Mouse (Mus musculus) midbrain, embryonic 13.5 days (tissue): Measurements from ENCODE around the gene Ethe1. TPM values are rescaled to one million over a fixed set of nuclear protein-coding genes. Genes with fewer than 3 reads are reported as not detected.

Experiments used
- ATAC-seq: fragments of 200-750 bp; cut with Nextera tagmentation; 2 replicates; pipeline ENCODE4 v1.8.0; 2017; ENCODE audit warnings: mild to moderate bottlenecking, moderate TSS enrichment, moderate library complexity
- H3K27ac ChIP-seq: fragments of 300-500 bp; sonication (generic); 2 replicates; pipeline ENCODE4 v1.5.1; 2015; ENCODE audit warnings: inconsistent platforms, mild to moderate bottlenecking, moderate library complexity
- H3K27me3 ChIP-seq: fragments of 300-500 bp; sonication (generic); 2 replicates; pipeline ENCODE4 v1.6.1; 2015; ENCODE audit warnings: mild to moderate bottlenecking, inconsistent platforms
- H3K36me3 ChIP-seq: fragments of 300-500 bp; sonication (generic); 2 replicates; pipeline ENCODE4 v1.6.1; 2015; ENCODE audit warnings: mild to moderate bottlenecking, inconsistent platforms
- H3K4me1 ChIP-seq: fragments of 300-500 bp; sonication (generic); replicated peaks from 2 replicates; pipeline ENCODE4 v1.6.1; 2015; ENCODE audit warnings: inconsistent platforms
- H3K4me2 ChIP-seq: fragments of 300-500 bp; sonication (generic); replicated peaks from 2 replicates; pipeline ENCODE4 v1.6.1; 2015; ENCODE audit warnings: moderate library complexity, mild to moderate bottlenecking, inconsistent platforms
- H3K4me3 ChIP-seq: fragments of 300-500 bp; sonication (generic); replicated peaks from 2 replicates; pipeline ENCODE4 v1.5.1; 2015; ENCODE audit warnings: mild to moderate bottlenecking, inconsistent platforms
- H3K9ac ChIP-seq: fragments of 300-500 bp; sonication (generic); replicated peaks from 2 replicates; pipeline ENCODE4 v1.6.1; 2015; ENCODE audit warnings: mild to moderate bottlenecking, inconsistent platforms
- H3K9me3 ChIP-seq: fragments of 300-500 bp; sonication (generic); 2 replicates; pipeline ENCODE4 v1.6.1; 2016; ENCODE audit warnings: mild to moderate bottlenecking, inconsistent platforms
- WGBS: fragments of 180-500 bp; shearing (Covaris S2); methylation state at CpG from one replicate; pipeline ENCODE4 v1.1.7; 2015; 5-methylcytosine and 5-hydroxymethylcytosine counted together
- polyA plus RNA-seq: library from polyadenylated mRNA; unstranded; fragments of >200 nt; fragmentation: Nextera tagmentation; extraction: Ambion mirVana; gene quantifications from 2 replicates; pipeline ENCODE4 v1.2.1, GENCODE M21; 2015

The Ethe1 gene
- polyA plus RNA-seq, 1 experiment from 2014 or later, result 14.7 TPM

- Histone ChIP-seq H3K9ac (peak overlapping the region; percentile 37; the same call in 1 of the 2 replicates), H3K36me3 (no peaks in the 10 kb centered on the region), H3K4me2 (peak overlapping the region; percentile 45), H3K9me3 (no peaks in the 10 kb centered on the region), H3K4me3 (peak overlapping the region; percentile 18; the same call in 1 of the 2 replicates), H3K27me3 (no peaks in the 10 kb centered on the region), H3K27ac (peak overlapping the region; percentile 27; the same call in 1 of the 2 replicates), H3K4me1 (peaks cover 9% of the 10 kb centered on the region; the same call in 1 of the 2 replicates)
- peak; percentile 93 for ATAC-seq
- WGBS, result 5% methylated on average over 13 of the region's 13 CpGs
Observed at GRCm38 (mm10) chr7:24600941-24601597, 13.7 kb downstream of the Ethe1 start.

GRCm38 (mm10) chr7:24605561-24605960, 18.2 kb downstream of the Ethe1 start:
- Histone ChIP-seq H3K4me3 (no peak overlapping the region), H3K4me1 (peaks cover 13% of the 10 kb centered on the region), H3K27me3 (peaks cover 15% of the 10 kb centered on the region), H3K9ac (no peak overlapping the region), H3K36me3 (no peaks in the 10 kb centered on the region), H3K9me3 (no peaks in the 10 kb centered on the region), H3K4me2 (no peak overlapping the region), H3K27ac (no peak overlapping the region)
- WGBS, result 89% methylated on average over 7 of the region's 7 CpGs
- ATAC-seq, result no peak

- ATAC-seq, result no peak
- Histone ChIP-seq H3K4me1 (peaks cover 18% of the 10 kb centered on the region), H3K9me3 (no peaks in the 10 kb centered on the region), H3K4me2 (no peak overlapping the region), H3K27ac (no peak overlapping the region), H3K27me3 (peaks cover 20% of the 10 kb centered on the region), H3K9ac (no peak overlapping the region), H3K4me3 (no peak overlapping the region), H3K36me3 (no peaks in the 10 kb centered on the region)
- 74% methylated on average over 7 of the region's 7 CpGs for WGBS
Observed at GRCm38 (mm10) chr7:24606046-24606445, 18.7 kb downstream of the Ethe1 start.

- Histone ChIP-seq H3K27ac (no peak overlapping the region), H3K36me3 (no peaks in the 10 kb centered on the region), H3K4me3 (no peak overlapping the region), H3K9ac (no peak overlapping the region), H3K9me3 (no peaks in the 10 kb centered on the region), H3K4me1 (peaks cover 23% of the 10 kb centered on the region), H3K4me2 (no peak overlapping the region), H3K27me3 (peaks cover 40% of the 10 kb centered on the region)
- WGBS, result 49% methylated on average over 6 of the region's 6 CpGs
- peak; percentile 85 for ATAC-seq
Observed at GRCm38 (mm10) chr7:24608017-24608416, 20.7 kb downstream of the Ethe1 start.

- H3K36me3 ChIP-seq, result no peaks in the 10 kb centered on the region
- whole genome bisulfite sequencing, result 75% methylated on average over 8 of the region's 8 CpGs
- no peaks in the 10 kb centered on the region for H3K9me3 ChIP-seq
- H3K9ac ChIP-seq, result no peak overlapping the region
- H3K4me3 ChIP-seq, result no peak overlapping the region
- H3K4me2 ChIP-seq, result no peak overlapping the region
- H3K27ac ChIP-seq, result no peak overlapping the region
- no peak for ATAC-seq
- H3K27me3 ChIP-seq, result peaks cover 45% of the 10 kb centered on the region
- peaks cover 25% of the 10 kb centered on the region for H3K4me1 ChIP-seq
Observed at GRCm38 (mm10) chr7:24608561-24608960, 21.2 kb downstream of the Ethe1 start.

GRCm38 (mm10) chr7:24610144-24610878, 23.0 kb downstream of the Ethe1 start, which contains the start of gene Phldb3:
Phldb3 (plus strand) TSS chr7:24610763.
- 0 out of 2 replicates have a peak, but pooled peaks have one; percentile 12 for ATAC-seq
- Histone ChIP-seq H3K4me1 (peaks cover 25% of the 10 kb centered on the region), H3K4me2 (peak within 1 kb of the TSS; percentile 52), H3K36me3 (no peaks in the 10 kb centered on the region), H3K27ac (no peak within 1 kb of the TSS), H3K9ac (no peak within 1 kb of the TSS), H3K9me3 (no peaks in the 10 kb centered on the region), H3K4me3 (peak within 1 kb of the TSS; percentile 32), H3K27me3 (peaks cover 47% of the 10 kb centered on the region)
- WGBS, result 3% methylated on average over 27 of the region's 27 CpGs

GRCm38 (mm10) chr7:24610879-24611494, 23.6 kb downstream of the Ethe1 start:
- H3K4me3 ChIP-seq, result peak overlapping the region; percentile 32
- no peak overlapping the region for H3K9ac ChIP-seq
- H3K9me3 ChIP-seq, result no peaks in the 10 kb centered on the region
- peak overlapping the region; percentile 52 for H3K4me2 ChIP-seq
- H3K4me1 ChIP-seq, result peaks cover 25% of the 10 kb centered on the region
- H3K27me3 ChIP-seq, result peaks cover 47% of the 10 kb centered on the region
- peak; percentile 37; the same call in 1 of the 2 replicates for ATAC-seq
- WGBS, result 1% methylated on average over 36 of the region's 36 CpGs
- no peak overlapping the region for H3K27ac ChIP-seq
- no peaks in the 10 kb centered on the region for H3K36me3 ChIP-seq

- no peaks in the 10 kb centered on the region for H3K9me3 ChIP-seq
- ATAC-seq, result no peak
- H3K4me1 ChIP-seq, result peaks cover 25% of the 10 kb centered on the region
- H3K9ac ChIP-seq, result no peak overlapping the region
- peak overlapping the region; percentile 32; the same call in 1 of the 2 replicates for H3K4me3 ChIP-seq
- 22% methylated on average over 7 of the region's 7 CpGs for WGBS
- peaks cover 47% of the 10 kb centered on the region for H3K27me3 ChIP-seq
- no peak overlapping the region for H3K27ac ChIP-seq
- no peaks in the 10 kb centered on the region for H3K36me3 ChIP-seq
- peak overlapping the region; percentile 52; the same call in 1 of the 2 replicates for H3K4me2 ChIP-seq
Observed at GRCm38 (mm10) chr7:24611709-24612108, 24.4 kb downstream of the Ethe1 start.

- Histone ChIP-seq H3K27me3 (peaks cover 47% of the 10 kb centered on the region), H3K9me3 (no peaks in the 10 kb centered on the region), H3K27ac (no peak overlapping the region), H3K4me1 (peaks cover 25% of the 10 kb centered on the region), H3K4me3 (peak overlapping the region; percentile 14; the same call in 1 of the 2 replicates), H3K36me3 (no peaks in the 10 kb centered on the region), H3K9ac (peak overlapping the region; percentile 8; the same call in 1 of the 2 replicates), H3K4me2 (peak overlapping the region; percentile 25)
- ATAC-seq, result no peak
- WGBS, result 4% methylated on average over 27 of the region's 27 CpGs
Observed at GRCm38 (mm10) chr7:24612308-24612910, 25.1 kb downstream of the Ethe1 start.

GRCm38 (mm10) chr7:24614816-24615215, 27.5 kb downstream of the Ethe1 start:
- no peaks in the 10 kb centered on the region for H3K36me3 ChIP-seq
- peaks cover 40% of the 10 kb centered on the region for H3K27me3 ChIP-seq
- H3K9ac ChIP-seq, result no peak overlapping the region
- no peak for ATAC-seq
- no peaks in the 10 kb centered on the region for H3K9me3 ChIP-seq
- H3K4me3 ChIP-seq, result no peak overlapping the region
- no peak overlapping the region for H3K27ac ChIP-seq
- 84% methylated on average over 13 of the region's 13 CpGs for WGBS
- H3K4me2 ChIP-seq, result no peak overlapping the region
- peaks cover 25% of the 10 kb centered on the region for H3K4me1 ChIP-seq

- Histone ChIP-seq H3K27ac (no peak overlapping the region), H3K4me2 (no peak overlapping the region), H3K9me3 (peaks cover 3% of the 10 kb centered on the region; the same call in 1 of the 2 replicates), H3K27me3 (peaks cover 10% of the 10 kb centered on the region), H3K9ac (no peak overlapping the region), H3K36me3 (no peaks in the 10 kb centered on the region), H3K4me1 (peaks cover 5% of the 10 kb centered on the region), H3K4me3 (no peak overlapping the region)
- 81% methylated on average over 8 of the region's 8 CpGs for WGBS
- no peak for ATAC-seq
Observed at GRCm38 (mm10) chr7:24617763-24618162, 30.4 kb downstream of the Ethe1 start.
